Mouse (Mus musculus): ENCODE results near the gene Slc12a4. TPM values are rescaled to one million over a fixed set of nuclear protein-coding genes. Genes with fewer than 3 reads are reported as not detected.
A peak's percentile ranks its signal among the peaks of the same experiment; 100 is the strongest.

Slc12a4 gene
- polyA plus RNA-seq, 1 experiment from 2014 or later = 29.2 TPM

GRCm38 (mm10) chr8:106006413-106006812, 40.5 kb upstream of the Slc12a4 start:
- H3K27me3 ChIP-seq (replicated peaks; ENCODE audit: insufficient read depth, low read length) = no peaks in the 10 kb centered on the region
- H3K9ac ChIP-seq (replicated peaks; ENCODE audit: low read depth) = no peak overlapping the region
- DNase-seq (ENCODE audit: low spot score) = no peak
- H3K4me2 ChIP-seq (replicated peaks; ENCODE audit: low read depth, low read length) = no peak overlapping the region
- H3K4me1 ChIP-seq (ENCODE audit: insufficient read depth, low read depth, low read length) = peaks cover 4% of the 10 kb centered on the region; the same call in 1 of the 2 replicates
- H3K27ac ChIP-seq (ENCODE audit: low read length) = no peak overlapping the region
- WGBS = 84% methylated on average over 4 of the region's 4 CpGs
- no peaks in the 10 kb centered on the region for H3K9me3 ChIP-seq (ENCODE audit: low read length)
- TF ChIP-seq EP300 (IDR thresholded peaks at IDR 0.05) (no peak), CTCF (IDR thresholded peaks at IDR 0.05) (peak; percentile 49)
- H3K4me3 ChIP-seq (ENCODE audit: low read depth, low read length) = no peak overlapping the region
- no peak for ATAC-seq
- H3K36me3 ChIP-seq (ENCODE audit: insufficient read depth, low read length) = no peaks in the 10 kb centered on the region

- TF ChIP-seq CTCF (IDR thresholded peaks at IDR 0.05) = no peak
- no peak for TF ChIP-seq EP300 (IDR thresholded peaks at IDR 0.05)
- Histone ChIP-seq H3K9me3 (ENCODE audit: low read length) (no peaks in the 10 kb centered on the region), H3K36me3 (ENCODE audit: insufficient read depth, low read length) (no peaks in the 10 kb centered on the region), H3K9ac (replicated peaks; ENCODE audit: low read depth) (no peak within 1 kb of the TSS), H3K27me3 (replicated peaks; ENCODE audit: insufficient read depth, low read length) (no peaks in the 10 kb centered on the region), H3K4me2 (replicated peaks; ENCODE audit: low read depth, low read length) (no peak within 1 kb of the TSS), H3K27ac (ENCODE audit: low read length) (no peak within 1 kb of the TSS), H3K4me3 (ENCODE audit: low read depth, low read length) (no peak within 1 kb of the TSS), H3K4me1 (ENCODE audit: insufficient read depth, low read depth, low read length) (peaks cover 4% of the 10 kb centered on the region; the same call in 1 of the 2 replicates)
- ATAC-seq = no peak
- WGBS = 72% methylated on average over 4 of the region's 4 CpGs
- DNase-seq (ENCODE audit: low spot score) = no peak
These were observed 40.0 kb upstream of the Slc12a4 start, which contains the start of gene Dpep2nb for GRCm38 (mm10) chr8:106005875-106006274. Gene Dpep2nb (minus strand): TSS chr8:106005975.

GRCm38 (mm10) chr8:106004538-106005207, 38.8 kb upstream of the Slc12a4 start:
- TF ChIP-seq CTCF (IDR thresholded peaks at IDR 0.05) (no peak), EP300 (IDR thresholded peaks at IDR 0.05) (no peak)
- H3K36me3 ChIP-seq (ENCODE audit: insufficient read depth, low read length) = no peaks in the 10 kb centered on the region
- H3K27ac ChIP-seq (ENCODE audit: low read length) = no peak overlapping the region
- 71% methylated on average over 8 of the region's 8 CpGs for WGBS
- no peak overlapping the region for H3K4me2 ChIP-seq (replicated peaks; ENCODE audit: low read depth, low read length)
- H3K4me1 ChIP-seq (ENCODE audit: insufficient read depth, low read depth, low read length) = no peaks in the 10 kb centered on the region
- no peak for ATAC-seq
- peak; percentile 29 for DNase-seq (ENCODE audit: low spot score)
- no peak overlapping the region for H3K9ac ChIP-seq (replicated peaks; ENCODE audit: low read depth)
- no peaks in the 10 kb centered on the region for H3K9me3 ChIP-seq (ENCODE audit: low read length)
- no peak overlapping the region for H3K4me3 ChIP-seq (ENCODE audit: low read depth, low read length)
- no peaks in the 10 kb centered on the region for H3K27me3 ChIP-seq (replicated peaks; ENCODE audit: insufficient read depth, low read length)

- Histone ChIP-seq H3K4me3 (ENCODE audit: low read depth, low read length) (no peak overlapping the region), H3K4me1 (ENCODE audit: insufficient read depth, low read depth, low read length) (no peaks in the 10 kb centered on the region), H3K27ac (ENCODE audit: low read length) (no peak overlapping the region), H3K9ac (replicated peaks; ENCODE audit: low read depth) (no peak overlapping the region), H3K4me2 (replicated peaks; ENCODE audit: low read depth, low read length) (no peak overlapping the region), H3K36me3 (ENCODE audit: insufficient read depth, low read length) (no peaks in the 10 kb centered on the region), H3K27me3 (replicated peaks; ENCODE audit: insufficient read depth, low read length) (no peaks in the 10 kb centered on the region), H3K9me3 (ENCODE audit: low read length) (no peaks in the 10 kb centered on the region)
- TF ChIP-seq CTCF (IDR thresholded peaks at IDR 0.05) = no peak
- no peak for TF ChIP-seq EP300 (IDR thresholded peaks at IDR 0.05)
- no peak for ATAC-seq
- WGBS = 83% methylated on average over 4 of the region's 4 CpGs
- DNase-seq (ENCODE audit: low spot score) = no peak
These were observed 36.0 kb upstream of the Slc12a4 start for GRCm38 (mm10) chr8:106001908-106002307.

GRCm38 (mm10) chr8:105998971-105999370, 33.1 kb upstream of the Slc12a4 start:
- DNase-seq (ENCODE audit: low spot score) = no peak
- H3K36me3 ChIP-seq (ENCODE audit: insufficient read depth, low read length) = no peaks in the 10 kb centered on the region
- no peak overlapping the region for H3K9ac ChIP-seq (replicated peaks; ENCODE audit: low read depth)
- no peaks in the 10 kb centered on the region for H3K9me3 ChIP-seq (ENCODE audit: low read length)
- no peaks in the 10 kb centered on the region for H3K4me1 ChIP-seq (ENCODE audit: insufficient read depth, low read depth, low read length)
- H3K4me2 ChIP-seq (replicated peaks; ENCODE audit: low read depth, low read length) = no peak overlapping the region
- H3K27ac ChIP-seq (ENCODE audit: low read length) = no peak overlapping the region
- H3K4me3 ChIP-seq (ENCODE audit: low read depth, low read length) = no peak overlapping the region
- TF ChIP-seq EP300 (IDR thresholded peaks at IDR 0.05) (no peak), CTCF (IDR thresholded peaks at IDR 0.05) (no peak)
- H3K27me3 ChIP-seq (replicated peaks; ENCODE audit: insufficient read depth, low read length) = no peaks in the 10 kb centered on the region
- no peak for ATAC-seq
- 83% methylated on average over 2 of the region's 2 CpGs for WGBS

GRCm38 (mm10) chr8:105996359-105996758, 30.5 kb upstream of the Slc12a4 start:
- ATAC-seq (no peak), DNase-seq (ENCODE audit: low spot score) (no peak)
- Histone ChIP-seq H3K4me2 (replicated peaks; ENCODE audit: low read depth, low read length) (no peak overlapping the region), H3K27me3 (replicated peaks; ENCODE audit: insufficient read depth, low read length) (no peaks in the 10 kb centered on the region), H3K36me3 (ENCODE audit: insufficient read depth, low read length) (no peaks in the 10 kb centered on the region), H3K4me1 (ENCODE audit: insufficient read depth, low read depth, low read length) (no peaks in the 10 kb centered on the region), H3K9ac (replicated peaks; ENCODE audit: low read depth) (no peak overlapping the region), H3K4me3 (ENCODE audit: low read depth, low read length) (no peak overlapping the region), H3K27ac (ENCODE audit: low read length) (no peak overlapping the region), H3K9me3 (ENCODE audit: low read length) (no peaks in the 10 kb centered on the region)
- WGBS = 65% methylated on average over 7 of the region's 7 CpGs
- TF ChIP-seq EP300 (IDR thresholded peaks at IDR 0.05) (no peak), CTCF (IDR thresholded peaks at IDR 0.05) (no peak)

Measured in lung, postnatal 0 days (tissue).